Mouse (Mus musculus) stomach, postnatal 0 days (tissue): ENCODE data around the gene Camsap1. TPM values are rescaled to one million over a fixed set of nuclear protein-coding genes. Genes with fewer than 3 reads are reported as not detected.
A peak's percentile ranks its signal among the peaks of the same experiment; 100 is the strongest.

ENCODE experiments used
- ATAC-seq: fragments of 200-750 bp; cut with Nextera tagmentation; 2 replicates; pipeline ENCODE4 v1.8.0; 2017; ENCODE audit not compliant: low FRiP score, low TSS enrichment
- DNase-seq: peaks from one replicate; pipeline ENCODE4 v3.0.0-alpha.2; 2016; ENCODE audit warnings: low spot score
- H3K27ac ChIP-seq: fragments of 300-500 bp; sonication (generic); replicated peaks from 2 replicates; pipeline ENCODE4 v1.5.1; 2014; ENCODE audit warnings: mild to moderate bottlenecking, control low read depth
- H3K27me3 ChIP-seq: fragments of 300-500 bp; sonication (generic); 2 replicates; pipeline ENCODE4 v1.6.1; 2014; ENCODE audit warnings: low read length; ENCODE audit not compliant: control insufficient read depth, insufficient read depth
- H3K36me3 ChIP-seq: fragments of 300-500 bp; sonication (generic); 2 replicates; pipeline ENCODE4 v1.6.1; 2014; ENCODE audit warnings: low read length, mixed read lengths; ENCODE audit not compliant: control insufficient read depth, insufficient read depth
- H3K4me1 ChIP-seq: fragments of 300-500 bp; sonication (generic); replicated peaks from 2 replicates; pipeline ENCODE4 v1.6.1; 2014; ENCODE audit warnings: antibody characterized with exemption; ENCODE audit not compliant: control insufficient read depth, insufficient read depth
- H3K4me2 ChIP-seq: fragments of 300-500 bp; sonication (generic); replicated peaks from 2 replicates; pipeline ENCODE4 v1.6.1; 2014; ENCODE audit warnings: low read depth, mild to moderate bottlenecking, control low read depth, moderate library complexity
- H3K4me3 ChIP-seq: fragments of 300-500 bp; sonication (generic); 2 replicates; pipeline ENCODE4 v1.5.1; 2014; ENCODE audit warnings: low read depth, low read length, control low read depth
- H3K9ac ChIP-seq: fragments of 300-500 bp; sonication (generic); 2 replicates; pipeline ENCODE4 v1.6.1; 2014; ENCODE audit warnings: mild to moderate bottlenecking, low read length, control low read depth, mixed read lengths
- H3K9me3 ChIP-seq: fragments of 300-500 bp; sonication (generic); 2 replicates; pipeline ENCODE4 v1.6.1; 2016; ENCODE audit warnings: low read length; ENCODE audit not compliant: control insufficient read depth
- CTCF ChIP-seq: IDR thresholded peaks from 2 replicates; pipeline ENCODE4 v1.5.1; 2016; ENCODE audit warnings: antibody characterized with exemption, low read depth, mild to moderate bottlenecking, moderate library complexity
- EP300 ChIP-seq: optimal IDR thresholded peaks from 2 replicates; pipeline ENCODE3; 2016; ENCODE audit warnings: antibody characterized with exemption
- WGBS: fragments of 180-500 bp; shearing (Covaris S2); extraction: QIAGEN DNeasy Blood & Tissue Kit; methylation state at CpG from one replicate; pipeline ENCODE4 v1.1.7; 2014; 5-methylcytosine and 5-hydroxymethylcytosine counted together
- polyA plus RNA-seq: library from polyadenylated mRNA; unstranded; fragments of >200 nt; fragmentation: Nextera tagmentation; extraction: Ambion mirVana; gene quantifications from 2 replicates; pipeline ENCODE4 v1.2.1, GENCODE M21; 2015

Gene Camsap1
- polyA plus RNA-seq, 1 experiment from 2014 or later, result 6.5 TPM

GRCm38 (mm10) chr2:25919972-25920371, 63.1 kb downstream of the Camsap1 start:
- TF ChIP-seq CTCF, result no peak
- no peak for TF ChIP-seq EP300
- Histone ChIP-seq H3K27ac (no peak overlapping the region), H3K4me2 (no peak overlapping the region), H3K9me3 (no peaks in the 10 kb centered on the region), H3K4me3 (no peak overlapping the region), H3K36me3 (no peaks in the 10 kb centered on the region; the same call in 1 of the 2 replicates), H3K9ac (no peak overlapping the region), H3K4me1 (no peaks in the 10 kb centered on the region), H3K27me3 (no peaks in the 10 kb centered on the region)
- 0 out of 2 replicates have a peak, but pooled peaks have one; percentile 31 for ATAC-seq
- 38% methylated on average over 3 of the region's 3 CpGs for WGBS
- DNase-seq, result peak; percentile 18

- H3K4me3 ChIP-seq, result no peak overlapping the region
- H3K4me1 ChIP-seq, result no peaks in the 10 kb centered on the region
- no peak overlapping the region for H3K4me2 ChIP-seq
- no peak overlapping the region for H3K9ac ChIP-seq
- H3K27me3 ChIP-seq, result no peaks in the 10 kb centered on the region
- H3K9me3 ChIP-seq, result no peaks in the 10 kb centered on the region
- no peaks in the 10 kb centered on the region; the same call in 1 of the 2 replicates for H3K36me3 ChIP-seq
- ATAC-seq (no peak), DNase-seq (no peak)
- no peak overlapping the region for H3K27ac ChIP-seq
- WGBS, result 79% methylated on average over 2 of the region's 2 CpGs
- TF ChIP-seq CTCF (no peak), EP300 (no peak)
Observed at GRCm38 (mm10) chr2:25918408-25918807, 64.7 kb downstream of the Camsap1 start.

DNA sequence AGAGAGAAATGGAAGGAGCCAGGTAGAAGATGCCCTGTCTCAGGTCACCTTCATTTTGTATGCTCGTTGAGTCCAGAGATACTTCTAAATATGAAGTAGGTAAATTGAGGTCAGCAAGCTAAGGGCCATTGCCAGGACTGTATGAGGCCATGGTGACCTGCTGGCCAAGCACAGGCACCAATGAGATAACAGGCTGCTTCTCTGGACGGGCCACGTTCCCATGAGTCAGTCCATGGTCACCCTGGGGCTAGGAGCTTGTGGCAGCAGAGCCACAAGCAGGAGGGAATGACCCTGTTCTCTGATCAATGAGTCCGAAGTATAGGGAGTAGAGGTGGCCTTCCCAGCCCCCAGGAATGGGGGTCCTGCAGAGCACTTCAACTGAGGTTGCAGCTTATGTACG, 68.3 kb downstream of the Camsap1 start:
- Histone ChIP-seq H3K36me3 (no peaks in the 10 kb centered on the region), H3K4me1 (no peaks in the 10 kb centered on the region), H3K9me3 (no peaks in the 10 kb centered on the region), H3K4me3 (no peak overlapping the region), H3K27me3 (no peaks in the 10 kb centered on the region), H3K9ac (no peak overlapping the region), H3K27ac (no peak overlapping the region), H3K4me2 (no peak overlapping the region)
- ATAC-seq (no peak), DNase-seq (no peak)
- TF ChIP-seq CTCF (no peak), EP300 (no peak)
- 84% methylated on average over 5 of the region's 5 CpGs for WGBS

GRCm38 (mm10) chr2:25914201-25914600, 68.9 kb downstream of the Camsap1 start:
- TF ChIP-seq CTCF, result peak; percentile 19; the same call in 1 of the 2 replicates
- TF ChIP-seq EP300, result no peak
- no peak for DNase-seq
- 59% methylated on average over 4 of the region's 4 CpGs for WGBS
- H3K4me3 ChIP-seq, result no peak overlapping the region
- H3K4me1 ChIP-seq, result no peaks in the 10 kb centered on the region
- no peak overlapping the region for H3K27ac ChIP-seq
- no peak overlapping the region for H3K9ac ChIP-seq
- no peaks in the 10 kb centered on the region for H3K9me3 ChIP-seq
- no peak for ATAC-seq
- H3K36me3 ChIP-seq, result no peaks in the 10 kb centered on the region
- H3K4me2 ChIP-seq, result no peak overlapping the region
- H3K27me3 ChIP-seq, result no peaks in the 10 kb centered on the region

DNA sequence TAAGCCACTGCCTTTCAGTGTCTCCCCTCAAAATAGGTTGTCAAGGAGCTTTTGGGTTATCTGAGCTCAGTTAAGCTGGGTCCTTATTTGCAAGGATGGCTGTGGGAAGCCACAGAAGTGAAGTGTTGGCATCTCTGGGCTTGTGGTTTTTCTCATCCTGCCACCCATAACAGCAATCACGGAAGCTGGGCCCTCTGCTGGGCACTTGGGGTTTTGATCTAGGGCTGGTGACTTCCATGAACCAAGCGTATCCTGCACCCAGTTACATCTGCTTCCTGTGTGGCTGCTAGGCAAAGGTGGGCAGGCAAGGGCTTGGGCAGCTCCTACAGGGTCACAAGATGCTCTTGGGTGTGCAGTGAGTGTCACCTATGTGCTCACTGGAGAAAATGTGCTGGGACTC, 69.8 kb downstream of the Camsap1 start:
- no peak overlapping the region for H3K9ac ChIP-seq
- DNase-seq (peak; percentile 26), ATAC-seq (no peak)
- H3K4me2 ChIP-seq, result no peak overlapping the region
- no peaks in the 10 kb centered on the region for H3K9me3 ChIP-seq
- no peak overlapping the region for H3K4me3 ChIP-seq
- WGBS, result 45% methylated on average over 2 of the region's 2 CpGs
- H3K4me1 ChIP-seq, result no peaks in the 10 kb centered on the region
- no peaks in the 10 kb centered on the region for H3K36me3 ChIP-seq
- no peak for TF ChIP-seq EP300
- peak; percentile 65 for TF ChIP-seq CTCF
- no peak overlapping the region for H3K27ac ChIP-seq
- H3K27me3 ChIP-seq, result no peaks in the 10 kb centered on the region

DNA sequence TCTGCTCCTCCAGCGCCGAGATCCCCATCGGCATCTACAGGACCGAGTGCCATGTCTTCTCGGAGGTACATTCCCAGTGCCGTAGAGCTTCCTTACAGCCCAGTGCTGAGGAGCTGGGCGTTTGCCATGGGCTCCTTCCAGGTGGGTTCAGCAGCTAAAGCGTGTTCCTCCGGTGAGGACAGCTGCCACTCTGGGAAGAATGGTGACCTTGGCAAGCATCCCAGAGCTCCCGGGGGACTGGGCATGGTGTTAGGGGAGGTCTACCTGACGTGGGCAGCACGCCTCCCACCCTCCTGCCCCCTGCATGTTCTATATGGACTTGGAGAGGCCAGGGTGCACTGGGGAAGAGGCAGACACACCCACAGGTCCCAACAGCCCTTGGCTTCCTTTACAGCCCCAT, 73.2 kb downstream of the Camsap1 start:
- TF ChIP-seq EP300, result no peak
- no peak for TF ChIP-seq CTCF
- Histone ChIP-seq H3K36me3 (no peaks in the 10 kb centered on the region), H3K27me3 (no peaks in the 10 kb centered on the region), H3K27ac (no peak overlapping the region), H3K9ac (no peak overlapping the region), H3K4me2 (no peak overlapping the region), H3K4me3 (no peak overlapping the region), H3K9me3 (no peaks in the 10 kb centered on the region), H3K4me1 (no peaks in the 10 kb centered on the region)
- ATAC-seq (no peak), DNase-seq (no peak)
- 74% methylated on average over 12 of the region's 12 CpGs for WGBS
